Mouse (Mus musculus) thymus, adult 2 months (tissue): ENCODE data around the gene Rnf128. TPM values are rescaled to one million over a fixed set of nuclear protein-coding genes. Genes with fewer than 3 reads are reported as not detected.

ENCODE experiments used
- DNase-seq: peaks from one replicate; pipeline ENCODE4 v3.0.0; 2021
- H3K27ac ChIP-seq: fragments of 200-500 bp; 2 replicates; pipeline ENCODE4 v1.5.1; 2012; ENCODE audit warnings: low read length, control low read depth; ENCODE audit not compliant: control insufficient read depth, insufficient read depth
- H3K27me3 ChIP-seq: fragments of 200-500 bp; 2 replicates; pipeline ENCODE4 v1.6.1; 2012; ENCODE audit warnings: mild to moderate bottlenecking, low read length, moderate library complexity, mixed read lengths; ENCODE audit not compliant: control insufficient read depth, insufficient read depth
- H3K36me3 ChIP-seq: fragments of 200-500 bp; 2 replicates; pipeline ENCODE4 v1.6.1; 2012; ENCODE audit warnings: mild to moderate bottlenecking, low read length, moderate library complexity; ENCODE audit not compliant: control insufficient read depth, insufficient read depth
- H3K4me1 ChIP-seq: fragments of 200-500 bp; replicated peaks from 2 replicates; pipeline ENCODE4 v1.6.1; 2012; ENCODE audit warnings: low read length; ENCODE audit not compliant: control insufficient read depth, insufficient read depth
- H3K4me3 ChIP-seq: fragments of 200-500 bp; 2 replicates; pipeline ENCODE4 v1.5.1; 2012; ENCODE audit warnings: mild to moderate bottlenecking, low read length, control low read depth, moderate library complexity; ENCODE audit not compliant: control insufficient read depth, insufficient read depth
- CTCF ChIP-seq: fragments of 200-500 bp; IDR thresholded peaks from 2 replicates; pipeline ENCODE4 v1.5.1; 2012; ENCODE audit warnings: mild to moderate bottlenecking, control low read depth, low read length, moderate library complexity, borderline replicate concordance; ENCODE audit not compliant: control insufficient read depth, poor library complexity, insufficient read depth; ENCODE audit errors: extremely low read depth
- POLR2A ChIP-seq: fragments of 200-500 bp; IDR thresholded peaks from 2 replicates; pipeline ENCODE4 v1.6.1; 2012; ENCODE audit warnings: mild to moderate bottlenecking, low read length, control low read depth, moderate library complexity; ENCODE audit not compliant: control insufficient read depth, poor library complexity, insufficient read depth; ENCODE audit errors: extremely low read depth
- WGBS: fragments of 180-500 bp; shearing (Covaris S2); methylation state at CpG from one replicate; pipeline ENCODE4 v1.1.7; 2018; 5-methylcytosine and 5-hydroxymethylcytosine counted together
- polyA plus RNA-seq: library from polyadenylated mRNA; depleted of rRNA; stranded (reverse); fragments of >200 nt; gene quantifications from 2 replicates; pipeline ENCODE4 v1.2.3, GENCODE M21; 2012

Gene Rnf128
- polyA plus RNA-seq, 1 experiment: 4.1 TPM

GRCm38 (mm10) chrX:139529678-139530077 lies 33.4 kb upstream of the Rnf128 start:
- no peak for TF ChIP-seq CTCF
- no peak for TF ChIP-seq POLR2A
- no peaks in the 10 kb centered on the region for H3K4me1 ChIP-seq
- H3K27ac ChIP-seq: no peak overlapping the region
- no peak overlapping the region for H3K4me3 ChIP-seq
- no peaks in the 10 kb centered on the region for H3K36me3 ChIP-seq
- no peak for DNase-seq
- H3K27me3 ChIP-seq: no peaks in the 10 kb centered on the region

GRCm38 (mm10) chrX:139532293-139532692 lies 30.8 kb upstream of the Rnf128 start:
- WGBS: 87% methylated on average over 4 of the region's 4 CpGs
- no peak overlapping the region for H3K27ac ChIP-seq
- no peak for DNase-seq

GRCm38 (mm10) chrX:139537641-139538397 lies 25.3 kb upstream of the Rnf128 start:
- Histone ChIP-seq H3K27me3 (no peaks in the 10 kb centered on the region), H3K36me3 (no peaks in the 10 kb centered on the region), H3K4me1 (no peaks in the 10 kb centered on the region), H3K4me3 (no peak overlapping the region), H3K27ac (no peak overlapping the region)
- no peak for DNase-seq
- WGBS: 97% methylated on average over 5 of the region's 5 CpGs
- TF ChIP-seq CTCF: no peak
- no peak for TF ChIP-seq POLR2A

More at GRCm38 (mm10) chrX:139532293-139532692, 30.8 kb upstream of the Rnf128 start:
- Histone ChIP-seq H3K27me3 (no peaks in the 10 kb centered on the region), H3K4me3 (no peak overlapping the region), H3K36me3 (no peaks in the 10 kb centered on the region), H3K4me1 (no peaks in the 10 kb centered on the region)
- TF ChIP-seq CTCF (no peak), POLR2A (no peak)

DNA sequence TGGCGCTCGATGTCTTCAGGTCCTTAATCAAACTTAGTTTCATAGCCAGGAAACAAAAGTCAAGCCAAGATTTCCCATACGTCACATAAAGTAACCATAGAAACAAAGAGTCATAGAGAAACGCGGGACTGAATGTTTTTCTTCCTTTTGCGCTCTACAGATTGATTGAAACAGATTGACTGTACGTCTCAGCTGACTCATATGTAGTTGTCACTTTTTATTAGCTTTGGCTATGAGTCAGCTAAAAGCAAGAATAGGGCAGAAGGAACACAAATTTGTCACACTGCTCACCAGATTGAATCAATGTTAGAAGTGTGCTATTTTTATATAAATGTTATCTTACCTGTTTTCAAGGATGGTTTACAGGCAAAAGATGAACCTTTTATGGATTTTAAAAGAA lies 19.4 kb upstream of the Rnf128 start:
- no peak overlapping the region for H3K27ac ChIP-seq
- H3K4me3 ChIP-seq: no peak overlapping the region
- TF ChIP-seq CTCF: no peak
- no peak for TF ChIP-seq POLR2A
- H3K4me1 ChIP-seq: no peaks in the 10 kb centered on the region
- H3K36me3 ChIP-seq: no peaks in the 10 kb centered on the region
- no peak for DNase-seq
- 74% methylated on average over 7 of the region's 7 CpGs for WGBS
- H3K27me3 ChIP-seq: no peaks in the 10 kb centered on the region

GRCm38 (mm10) chrX:139550456-139550855 lies 12.7 kb upstream of the Rnf128 start:
- Histone ChIP-seq H3K4me1 (no peaks in the 10 kb centered on the region), H3K36me3 (no peaks in the 10 kb centered on the region), H3K27ac (no peak overlapping the region), H3K27me3 (no peaks in the 10 kb centered on the region), H3K4me3 (no peak overlapping the region)
- DNase-seq: no peak
- TF ChIP-seq CTCF (no peak), POLR2A (no peak)
- 91% methylated on average over 5 of the region's 5 CpGs for WGBS

GRCm38 (mm10) chrX:139552090-139552489 lies 11.0 kb upstream of the Rnf128 start:
- Histone ChIP-seq H3K36me3 (no peaks in the 10 kb centered on the region), H3K4me3 (no peak overlapping the region), H3K27me3 (no peaks in the 10 kb centered on the region), H3K27ac (no peak overlapping the region), H3K4me1 (no peaks in the 10 kb centered on the region)
- DNase-seq: no peak
- 85% methylated on average over 2 of the region's 2 CpGs for WGBS
- TF ChIP-seq CTCF (no peak), POLR2A (no peak)

DNA sequence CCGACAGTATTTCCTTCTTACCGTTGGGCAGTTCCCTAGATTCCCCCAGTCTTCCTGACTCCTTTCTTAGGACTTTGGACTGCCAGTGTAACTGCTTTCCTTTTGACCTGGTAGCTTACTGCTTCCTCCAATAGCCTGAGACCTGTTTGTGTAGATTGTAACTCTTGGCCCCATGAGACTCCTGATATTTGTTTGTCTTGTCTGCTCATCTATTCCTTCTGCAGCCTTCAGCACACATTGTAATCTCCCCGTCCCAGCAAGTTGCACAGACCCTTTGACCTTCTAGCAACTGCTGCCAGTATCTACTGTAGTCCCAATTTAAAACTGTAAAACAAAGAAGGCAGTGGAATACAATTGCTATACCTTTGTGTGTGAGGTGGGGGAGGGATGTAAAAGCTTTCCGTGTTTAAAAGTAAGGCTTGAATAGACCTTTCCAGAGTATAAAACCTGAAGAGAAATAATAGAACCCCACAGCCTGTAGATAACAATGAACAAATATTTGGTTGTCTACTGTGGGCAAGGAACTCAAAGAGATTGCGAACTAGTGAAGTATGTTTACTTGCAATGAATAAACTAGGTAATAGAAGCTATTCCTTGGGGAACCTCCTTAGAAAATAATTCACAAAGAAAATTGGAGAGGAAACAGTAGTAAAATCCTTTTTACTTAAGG lies 726 bp upstream of the Rnf128 start:
- no peak for DNase-seq
- Histone ChIP-seq H3K4me3 (no peak overlapping the region), H3K27ac (no peak overlapping the region), H3K4me1 (no peaks in the 10 kb centered on the region), H3K27me3 (no peaks in the 10 kb centered on the region), H3K36me3 (no peaks in the 10 kb centered on the region)
- 81% methylated on average over 5 of the region's 5 CpGs for WGBS
- no peak for TF ChIP-seq CTCF
- no peak for TF ChIP-seq POLR2A
